Mouse (Mus musculus) midbrain, embryonic 10.5 days (tissue): Measurements from ENCODE around the gene Hspa1a. TPM values are rescaled to one million over a fixed set of nuclear protein-coding genes. Genes with fewer than 3 reads are reported as not detected.

Experiments
- DNase-seq: peaks from one replicate; pipeline ENCODE4 v3.0.0-alpha.2; 2017; ENCODE audit warnings: low spot score
- H3K27ac ChIP-seq: fragments of 300-500 bp; sonication (generic); replicated peaks from 2 replicates; pipeline ENCODE4 v1.5.1; 2016; ENCODE audit warnings: mild to moderate bottlenecking
- H3K27me3 ChIP-seq: fragments of 300-500 bp; sonication (generic); 2 replicates; pipeline ENCODE4 v1.6.1; 2016; ENCODE audit warnings: low read depth, mild to moderate bottlenecking; ENCODE audit not compliant: poor library complexity, severe bottlenecking
- H3K36me3 ChIP-seq: fragments of 300-500 bp; sonication (generic); 2 replicates; pipeline ENCODE4 v1.6.1; 2016; ENCODE audit warnings: mild to moderate bottlenecking, moderate library complexity
- H3K4me1 ChIP-seq: fragments of 300-500 bp; sonication (generic); 2 replicates; pipeline ENCODE4 v1.6.1; 2016
- H3K4me3 ChIP-seq: fragments of 300-500 bp; sonication (generic); 2 replicates; pipeline ENCODE4 v1.5.1; 2016; ENCODE audit warnings: mild to moderate bottlenecking, moderate library complexity
- H3K9me3 ChIP-seq: fragments of 300-500 bp; sonication (generic); replicated peaks from 2 replicates; pipeline ENCODE4 v1.6.1; 2016; ENCODE audit warnings: mild to moderate bottlenecking
- WGBS: fragments of 180-500 bp; shearing (Covaris S2); methylation state at CpG from one replicate; pipeline ENCODE4 v1.1.7; 2016; 5-methylcytosine and 5-hydroxymethylcytosine counted together
- polyA plus RNA-seq: library from polyadenylated mRNA; unstranded; fragments of >200 nt; fragmentation: Nextera tagmentation; extraction: Ambion mirVana; gene quantifications from 2 replicates; pipeline ENCODE4 v1.2.1, GENCODE M21; 2016

The Hspa1a gene
- polyA plus RNA-seq, 1 experiment from 2014 or later: 1.6 TPM

GRCm38 (mm10) chr17:34931061-34931734 is 40.8 kb downstream of the Hspa1a start, which contains the start of gene Neu1:
TSS of gene Neu1 (plus strand) at chr17:34931253.
- WGBS: 1% methylated on average over 38 of the region's 38 CpGs
- Histone ChIP-seq H3K27me3 (peaks cover 9% of the 10 kb centered on the region; the same call in 1 of the 2 replicates), H3K4me3 (peak within 1 kb of the TSS; percentile 69), H3K9me3 (no peaks in the 10 kb centered on the region), H3K4me1 (peaks cover 35% of the 10 kb centered on the region), H3K27ac (peak within 1 kb of the TSS; percentile 86), H3K36me3 (0 out of 2 replicates have a peak, but pooled peaks cover 15% of the 10 kb centered on the region)
- DNase-seq: peak; percentile 97

DNA sequence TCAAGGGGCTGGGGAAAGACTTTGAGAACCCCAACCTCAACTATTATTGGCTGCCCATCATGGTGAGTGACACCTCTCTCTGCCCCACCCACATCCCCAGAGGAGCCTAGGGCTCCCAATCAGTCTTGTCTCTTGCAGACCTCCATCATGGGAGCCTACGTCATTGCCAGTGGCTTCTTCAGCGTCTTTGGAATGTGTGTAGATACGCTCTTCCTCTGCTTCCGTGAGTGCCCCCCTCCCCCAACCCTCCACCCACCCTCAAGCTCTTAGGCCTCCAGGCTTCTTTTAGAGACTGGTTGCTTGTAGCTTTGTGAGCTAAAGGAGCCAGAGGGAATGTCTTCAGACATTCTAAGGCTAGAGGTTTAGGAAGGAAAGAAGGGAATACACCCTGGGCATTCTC is 43.1 kb downstream of the Hspa1a start:
- no peaks in the 10 kb centered on the region for H3K9me3 ChIP-seq
- H3K4me3 ChIP-seq: no peak overlapping the region
- DNase-seq: no peak
- H3K27me3 ChIP-seq: peaks cover 9% of the 10 kb centered on the region; the same call in 1 of the 2 replicates
- H3K4me1 ChIP-seq: peaks cover 21% of the 10 kb centered on the region
- H3K36me3 ChIP-seq: 0 out of 2 replicates have a peak, but pooled peaks cover 4% of the 10 kb centered on the region
- H3K27ac ChIP-seq: no peak overlapping the region
- WGBS: 77% methylated on average over 4 of the region's 4 CpGs

DNA sequence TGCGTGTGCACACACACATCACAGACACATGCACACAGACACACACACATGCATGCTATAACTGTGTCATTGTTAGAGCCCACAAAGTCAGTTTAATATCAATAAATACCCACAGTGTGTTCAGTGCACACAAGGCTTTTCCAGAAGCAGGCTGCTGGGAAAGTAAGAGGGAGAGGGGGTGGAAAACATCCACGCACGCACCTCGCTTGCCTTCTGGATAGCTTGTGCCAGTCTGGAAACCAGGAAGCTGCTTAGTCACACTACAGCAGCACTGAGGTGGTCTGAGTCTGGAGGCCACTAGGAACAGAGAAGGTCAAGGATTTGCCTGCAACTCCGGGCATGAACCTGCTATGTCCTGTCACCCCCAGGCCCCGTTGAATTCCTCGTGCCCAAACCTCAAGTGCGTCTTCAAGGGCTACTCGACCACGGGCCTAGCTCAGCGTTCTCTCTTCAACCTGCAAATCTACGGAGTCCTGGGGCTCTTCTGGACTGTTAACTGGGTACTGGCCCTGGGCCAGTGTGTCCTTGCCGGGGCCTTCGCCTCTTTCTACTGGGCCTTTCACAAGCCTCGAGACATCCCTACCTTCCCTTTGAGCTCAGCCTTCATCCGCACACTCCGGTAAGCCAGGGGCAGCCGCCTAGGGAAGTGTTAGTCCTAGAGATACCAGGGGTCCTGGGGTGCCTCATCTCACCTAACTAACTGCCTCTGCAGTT is 44.5 kb downstream of the Hspa1a start:
- WGBS: 91% methylated on average over 18 of the region's 18 CpGs
- Histone ChIP-seq H3K4me3 (no peak overlapping the region), H3K9me3 (no peaks in the 10 kb centered on the region), H3K4me1 (peaks cover 17% of the 10 kb centered on the region), H3K27me3 (peaks cover 9% of the 10 kb centered on the region; the same call in 1 of the 2 replicates), H3K27ac (no peak overlapping the region), H3K36me3 (no peaks in the 10 kb centered on the region)
- DNase-seq: no peak

- DNase-seq: no peak
- 81% methylated on average over 5 of the region's 5 CpGs for WGBS
- Histone ChIP-seq H3K27ac (no peak overlapping the region), H3K9me3 (no peaks in the 10 kb centered on the region), H3K4me3 (no peak overlapping the region), H3K4me1 (no peaks in the 10 kb centered on the region), H3K36me3 (no peaks in the 10 kb centered on the region), H3K27me3 (no peaks in the 10 kb centered on the region)
Measured at GRCm38 (mm10) chr17:34924258-34924657, 47.7 kb downstream of the Hspa1a start.

DNA sequence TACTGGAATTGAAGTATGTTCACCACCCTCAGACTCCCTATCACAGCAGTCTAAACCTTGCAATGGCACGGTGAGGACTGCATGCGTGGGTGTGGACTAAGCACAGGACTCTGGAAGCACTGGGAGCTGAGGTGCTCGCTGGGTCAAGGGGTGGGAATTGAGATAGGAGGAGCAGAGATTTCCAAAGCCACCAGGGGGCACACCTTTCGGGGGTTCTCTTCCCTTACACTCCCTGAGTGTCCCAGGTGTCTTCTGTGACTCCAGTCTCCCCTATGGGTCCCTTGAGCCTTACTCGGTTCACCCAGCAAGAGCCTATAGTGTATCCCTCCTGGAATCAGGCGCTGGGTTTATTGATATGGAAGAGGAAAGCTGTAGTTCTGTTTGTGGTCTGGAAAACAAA is 49.0 kb downstream of the Hspa1a start:
- Histone ChIP-seq H3K27ac (no peak overlapping the region), H3K4me3 (no peak overlapping the region), H3K36me3 (no peaks in the 10 kb centered on the region), H3K9me3 (no peaks in the 10 kb centered on the region), H3K27me3 (no peaks in the 10 kb centered on the region), H3K4me1 (no peaks in the 10 kb centered on the region)
- DNase-seq: no peak
- WGBS: 49% methylated on average over 6 of the region's 6 CpGs

Other genes starting within 250 kb of the Hspa1a start
- not detected in 2 replicates for gene C4b, start 228.3 kb downstream of the Hspa1a start, polyA plus RNA-seq
- gene Cyp21a1, start 167.6 kb downstream of the Hspa1a start, polyA plus RNA-seq: not detected in 2 replicates
- 30.2 and 30.6 TPM in 2 replicates for gene Stk19, start 135.2 kb downstream of the Hspa1a start, polyA plus RNA-seq
- gene Dxo, start 135.1 kb downstream of the Hspa1a start, polyA plus RNA-seq: 81.2 and 88.1 TPM in 2 replicates
- 57.8 and 62.4 TPM in 2 replicates for gene Skiv2l, start 121.9 kb downstream of the Hspa1a start, polyA plus RNA-seq
- gene Nelfe, start 121.8 kb downstream of the Hspa1a start, polyA plus RNA-seq: 137 and 139 TPM in 2 replicates
- 1.8 and 2.8 TPM in 2 replicates for gene Cfb, start 109.6 kb downstream of the Hspa1a start, polyA plus RNA-seq
- gene Zbtb12, start 92.7 kb downstream of the Hspa1a start, polyA plus RNA-seq: 5.8 and 6.1 TPM in 2 replicates
- 0.07 TPM in 1 of 2 replicates, not detected in the other for gene Gm20547, start 90.1 kb downstream of the Hspa1a start, polyA plus RNA-seq
- gene C2, start 73.9 kb downstream of the Hspa1a start, polyA plus RNA-seq: 1.3 TPM in 2 replicates
- gene Ehmt2, start 73.7 kb downstream of the Hspa1a start, polyA plus RNA-seq: 88.0 and 91.9 TPM in 2 replicates
- gene Slc44a4, start 57.7 kb downstream of the Hspa1a start, polyA plus RNA-seq: not detected in 2 replicates
- 16.1 and 19.2 TPM in 2 replicates for gene Neu1, start 40.9 kb downstream of the Hspa1a start, polyA plus RNA-seq
- gene Hspa1b, start 12.9 kb downstream of the Hspa1a start, polyA plus RNA-seq: 0.19 TPM in 1 of 2 replicates, not detected in the other
- gene Gm20481, start 2.2 kb downstream of the Hspa1a start, polyA plus RNA-seq: 0.27 TPM in 1 of 2 replicates, not detected in the other
- 0.71 and 0.81 TPM in 2 replicates for gene Hspa1l, start 547 bp upstream of the Hspa1a start, polyA plus RNA-seq
- 307 and 337 TPM in 2 replicates for gene Lsm2, start 9.7 kb upstream of the Hspa1a start, polyA plus RNA-seq
- 177 and 210 TPM in 2 replicates for gene Vars, start 28.8 kb upstream of the Hspa1a start, polyA plus RNA-seq
- 0.19 and 0.28 TPM in 2 replicates for gene Vwa7, start 44.4 kb upstream of the Hspa1a start, polyA plus RNA-seq
- gene Sapcd1, start 55.9 kb upstream of the Hspa1a start, polyA plus RNA-seq: 7.1 and 7.7 TPM in 2 replicates
- 5.4 and 6.3 TPM in 2 replicates for gene Msh5, start 74.6 kb upstream of the Hspa1a start, polyA plus RNA-seq
- gene Clic1, start 77.8 kb upstream of the Hspa1a start, polyA plus RNA-seq: 216 and 217 TPM in 2 replicates
- gene Ddah2, start 86.9 kb upstream of the Hspa1a start, polyA plus RNA-seq: 527 and 597 TPM in 2 replicates
- gene Ly6g6c, start 93.2 kb upstream of the Hspa1a start, polyA plus RNA-seq: 0.17 TPM in 2 replicates
- 1.3 TPM in 2 replicates for gene Mpig6b, start 94.0 kb upstream of the Hspa1a start, polyA plus RNA-seq
- 0.32 and 0.59 TPM in 2 replicates for gene Ly6g6e, start 104.7 kb upstream of the Hspa1a start, polyA plus RNA-seq
- 2.0 and 3.5 TPM in 2 replicates for gene Ly6g6d, start 105.9 kb upstream of the Hspa1a start, polyA plus RNA-seq
- 0.70 and 0.86 TPM in 2 replicates for gene Ly6g6f, start 113.5 kb upstream of the Hspa1a start, polyA plus RNA-seq
- gene Abhd16a, start 117.1 kb upstream of the Hspa1a start, polyA plus RNA-seq: 56.7 and 68.5 TPM in 2 replicates
- not detected in 2 replicates for gene Ly6g5c, start 136.1 kb upstream of the Hspa1a start, polyA plus RNA-seq
- 0.99 and 1.1 TPM in 2 replicates for gene Ly6g5b, start 143.3 kb upstream of the Hspa1a start, polyA plus RNA-seq
- gene Gpank1, start 149.3 kb upstream of the Hspa1a start, polyA plus RNA-seq: 33.4 and 34.5 TPM in 2 replicates
- gene Csnk2b, start 149.9 kb upstream of the Hspa1a start, polyA plus RNA-seq: 299 and 306 TPM in 2 replicates
- gene D17H6S53E, start 154.2 kb upstream of the Hspa1a start, polyA plus RNA-seq: 9.5 and 9.6 TPM in 2 replicates
- gene Apom, start 159.9 kb upstream of the Hspa1a start, polyA plus RNA-seq: 0.53 and 0.66 TPM in 2 replicates
- gene Bag6, start 163.0 kb upstream of the Hspa1a start, polyA plus RNA-seq: 56.6 and 67.4 TPM in 2 replicates
- gene Prrc2a, start 192.7 kb upstream of the Hspa1a start, polyA plus RNA-seq: 173 and 198 TPM in 2 replicates
- 4.0 and 5.8 TPM in 2 replicates for gene Aif1, start 203.9 kb upstream of the Hspa1a start, polyA plus RNA-seq
- 5.0 and 8.3 TPM in 2 replicates for gene Lst1, start 216.3 kb upstream of the Hspa1a start, polyA plus RNA-seq
- 0.10 TPM in 1 of 2 replicates, not detected in the other for gene Ltb, start 222.3 kb upstream of the Hspa1a start, polyA plus RNA-seq
- gene Tnf, start 229.9 kb upstream of the Hspa1a start, polyA plus RNA-seq: 0.07 TPM in 1 of 2 replicates, not detected in the other
- not detected in 2 replicates for gene Lta, start 233.2 kb upstream of the Hspa1a start, polyA plus RNA-seq
- gene Gm16181, start 248.7 kb upstream of the Hspa1a start, polyA plus RNA-seq: 0.25 and 0.37 TPM in 2 replicates